Mouse (Mus musculus): ENCODE data around the gene Focad.

The Focad gene

GRCm38 (mm10) chr4:88094062-88094767 lies at the start of gene Focad:
Gene Focad, plus strand, starts transcription at chr4:88094629.
- peak; percentile 98 to 99 for DNase-seq (ENCODE audit: low spot score in 2 of 2)

- no peak for DNase-seq (ENCODE audit: low spot score in 2 of 2)
These were observed 49.3 kb upstream of the Focad start for GRCm38 (mm10) chr4:88045151-88045550.

GRCm38 (mm10) chr4:88046280-88046679 lies 48.1 kb upstream of the Focad start:
- no peak for DNase-seq (ENCODE audit: low spot score in 2 of 2)

GRCm38 (mm10) chr4:88075388-88075787 lies 19.0 kb upstream of the Focad start:
- DNase-seq (ENCODE audit: low spot score in 2 of 2), result no peak

GRCm38 (mm10) chr4:88078983-88079382 lies 15.4 kb upstream of the Focad start:
- no peak for DNase-seq (ENCODE audit: low spot score in 2 of 2)

GRCm38 (mm10) chr4:88081417-88081816 lies 13.0 kb upstream of the Focad start:
- DNase-seq (ENCODE audit: low spot score in 2 of 2), result no peak

- DNase-seq (ENCODE audit: low spot score in 2 of 2), result no peak
These were observed 12.5 kb upstream of the Focad start for GRCm38 (mm10) chr4:88081885-88082284.

GRCm38 (mm10) chr4:88082381-88082780 lies 12.0 kb upstream of the Focad start:
- no peak for DNase-seq (ENCODE audit: low spot score in 2 of 2)

- DNase-seq (ENCODE audit: low spot score in 2 of 2), result no peak
These were observed 10.6 kb upstream of the Focad start for GRCm38 (mm10) chr4:88083781-88084180.

GRCm38 (mm10) chr4:88090316-88090715 lies 4.1 kb upstream of the Focad start:
- DNase-seq (ENCODE audit: low spot score in 2 of 2), result no peak

GRCm38 (mm10) chr4:88094768-88095420 lies 465 bp downstream of the Focad start:
- no peak for DNase-seq (ENCODE audit: low spot score in 2 of 2)

- no peak for DNase-seq (ENCODE audit: low spot score in 2 of 2)
These were observed 1.3 kb downstream of the Focad start for GRCm38 (mm10) chr4:88095693-88096092.

GRCm38 (mm10) chr4:88108585-88108984 lies 14.2 kb downstream of the Focad start:
- no peak for DNase-seq (ENCODE audit: low spot score in 2 of 2)

- DNase-seq (ENCODE audit: low spot score in 2 of 2), result no peak
These were observed 22.9 kb downstream of the Focad start for GRCm38 (mm10) chr4:88117331-88117730.

- DNase-seq (ENCODE audit: low spot score in 2 of 2), result no peak
These were observed 23.5 kb downstream of the Focad start for GRCm38 (mm10) chr4:88117942-88118341.

- DNase-seq (ENCODE audit: low spot score in 2 of 2), result no peak
These were observed 24.4 kb downstream of the Focad start for GRCm38 (mm10) chr4:88118750-88119395.

- DNase-seq (ENCODE audit: low spot score in 2 of 2), result no peak
These were observed 25.7 kb downstream of the Focad start for GRCm38 (mm10) chr4:88120091-88120490.

GRCm38 (mm10) chr4:88122472-88122871 lies 28.0 kb downstream of the Focad start:
- no peak for DNase-seq (ENCODE audit: low spot score in 2 of 2)

- no peak for DNase-seq (ENCODE audit: low spot score in 2 of 2)
These were observed 41.5 kb downstream of the Focad start for GRCm38 (mm10) chr4:88135936-88136335.

- DNase-seq (ENCODE audit: low spot score in 2 of 2), result no peak
These were observed 42.1 kb downstream of the Focad start for GRCm38 (mm10) chr4:88136528-88136927.

GRCm38 (mm10) chr4:88138366-88138917 lies 44.0 kb downstream of the Focad start:
- no peak for DNase-seq (ENCODE audit: low spot score in 2 of 2)

- DNase-seq (ENCODE audit: low spot score in 2 of 2), result no peak
These were observed 55.0 kb downstream of the Focad start for GRCm38 (mm10) chr4:88149462-88149861.

Measured in right cerebral cortex, postnatal 10 days (tissue).